Mouse (Mus musculus): ENCODE measurements at regions not wholly inside any gene's neighbourhood (a gene's known extent, or its start where the extent isn't known, plus 50 kb on each side); places are given as distances from the start of the nearest gene placed in this dataset.

- no peak for DNase-seq
Measured at GRCm38 (mm10) chr4:125890510-125890909, 133.8 kb upstream of the Csf3r start.

DNA sequence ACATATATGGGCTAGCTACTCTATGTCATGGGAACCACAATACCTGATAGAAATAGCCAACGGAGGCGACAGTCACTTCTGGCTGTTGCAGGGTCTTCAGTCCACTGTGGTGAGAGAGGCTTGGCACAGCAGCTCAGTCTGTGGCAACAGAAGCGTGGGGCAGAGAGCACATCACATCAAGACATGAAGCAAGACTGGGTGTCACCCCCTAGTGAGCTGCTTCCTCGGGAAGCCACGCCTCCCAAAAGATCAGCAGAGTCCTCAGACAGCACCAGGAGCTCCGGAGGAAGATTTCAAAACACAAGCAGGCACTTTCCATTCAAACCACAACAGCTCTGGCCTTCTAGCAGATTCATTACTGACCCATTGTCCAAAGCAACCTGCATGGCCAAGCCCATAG is 131.2 kb upstream of the Csf3r start:
- DNase-seq: no peak

GRCm38 (mm10) chr4:125897707-125898106 is 126.6 kb upstream of the Csf3r start:
- no peak for DNase-seq

GRCm38 (mm10) chr4:125898631-125899348 is 125.6 kb upstream of the Csf3r start:
- DNase-seq: peak in 1 of 2 experiments; percentile 31

- DNase-seq: no peak
Measured at GRCm38 (mm10) chr4:125901546-125902276, 122.6 kb upstream of the Csf3r start.

DNA sequence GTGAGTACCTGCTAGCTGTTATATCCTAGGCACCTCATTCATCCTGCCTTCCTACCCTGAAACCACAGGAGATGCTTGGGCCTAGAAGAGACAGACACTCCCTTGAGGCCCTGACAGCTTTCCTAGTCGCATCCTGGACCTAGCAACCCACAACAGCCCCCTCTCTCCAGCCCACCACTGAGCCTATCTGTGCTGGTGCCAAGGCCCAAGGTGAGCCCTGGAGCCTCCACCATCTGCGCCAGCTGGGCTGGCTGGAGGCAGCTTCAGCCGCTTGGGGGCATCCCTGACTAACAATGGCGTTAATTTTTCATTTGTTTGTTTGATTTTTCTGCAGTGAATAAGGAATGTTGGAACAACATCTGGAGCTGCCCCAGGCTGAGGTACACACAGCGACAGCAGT is 118.1 kb upstream of the Csf3r start:
- DNase-seq: peak; percentile 29 to 49

DNA sequence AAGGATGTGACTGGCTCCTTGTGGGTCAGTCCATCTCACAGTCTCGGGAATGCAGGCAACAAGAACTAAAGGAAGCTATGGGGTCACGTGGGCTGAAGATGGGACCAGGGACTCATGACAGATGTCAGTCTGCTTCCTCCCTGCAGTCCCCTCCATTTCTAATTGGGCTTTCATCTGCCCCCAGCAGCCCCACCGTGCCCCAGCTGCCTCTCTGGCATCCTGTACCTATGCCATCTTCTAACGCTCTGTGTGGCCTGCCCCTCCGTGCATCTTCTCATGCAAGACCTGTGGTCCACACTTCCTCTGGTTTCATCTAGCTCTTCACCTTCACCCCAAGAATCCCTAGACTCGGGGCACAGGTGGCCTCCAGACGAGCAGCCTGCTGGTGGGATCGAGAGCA is 115.4 kb upstream of the Csf3r start:
- peak; percentile 45 to 58 for DNase-seq

GRCm38 (mm10) chr4:125911541-125912270 is 112.6 kb upstream of the Csf3r start:
- no peak for DNase-seq

DNA sequence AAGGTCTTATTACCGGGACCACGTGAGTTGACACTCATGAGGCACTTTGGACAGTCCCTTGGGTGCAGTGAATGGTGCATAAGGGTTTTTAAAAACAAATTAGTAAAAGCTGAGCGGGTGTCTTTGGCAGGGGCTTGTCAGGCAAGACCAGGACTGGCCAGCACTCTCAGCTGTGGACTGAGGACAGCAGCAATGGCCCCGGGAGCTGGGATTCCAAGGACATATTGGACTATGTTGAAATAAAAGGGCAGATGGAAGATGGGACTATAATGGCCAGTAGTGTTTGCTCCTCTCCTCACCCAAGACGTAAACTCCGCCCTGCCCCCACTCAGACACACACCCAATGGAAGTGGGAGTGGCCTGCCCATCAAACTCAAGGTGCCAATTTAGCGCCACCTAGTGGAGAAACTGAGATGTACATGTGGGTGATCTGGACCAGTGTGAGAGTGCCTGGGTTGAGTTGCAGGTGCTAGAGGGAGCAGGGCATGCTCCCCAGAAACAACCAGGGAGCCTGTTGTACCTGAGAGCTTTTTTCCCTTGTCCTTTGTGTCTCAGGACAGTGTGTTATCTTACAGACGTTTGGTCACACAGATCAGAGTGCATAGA is 111.8 kb upstream of the Csf3r start:
- peak; percentile 73 to 86 for DNase-seq

- peak in 1 of 2 experiments; percentile 30 for DNase-seq
Measured at GRCm38 (mm10) chr4:125915166-125915565, 109.2 kb upstream of the Csf3r start.

DNA sequence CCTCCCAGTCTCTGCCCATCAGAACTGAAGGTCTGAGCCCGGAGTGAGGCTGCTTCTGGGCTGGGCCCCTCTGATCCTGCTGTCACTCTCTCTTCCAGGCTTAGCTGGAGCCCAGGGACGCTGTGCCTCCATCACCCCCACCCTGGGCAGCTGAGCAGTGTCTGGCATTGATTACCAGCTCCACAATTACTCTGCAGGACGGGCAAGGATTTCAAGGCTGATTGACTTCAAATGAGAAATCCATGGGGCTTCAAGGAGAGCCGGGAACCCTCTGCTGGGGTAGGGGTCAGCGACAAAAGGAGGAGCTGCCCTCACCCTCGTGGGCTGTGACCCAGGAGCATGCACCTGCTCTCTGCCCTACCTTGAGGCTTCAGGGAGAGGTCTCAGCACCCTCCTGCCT is 107.1 kb upstream of the Csf3r start:
- DNase-seq: no peak

DNA sequence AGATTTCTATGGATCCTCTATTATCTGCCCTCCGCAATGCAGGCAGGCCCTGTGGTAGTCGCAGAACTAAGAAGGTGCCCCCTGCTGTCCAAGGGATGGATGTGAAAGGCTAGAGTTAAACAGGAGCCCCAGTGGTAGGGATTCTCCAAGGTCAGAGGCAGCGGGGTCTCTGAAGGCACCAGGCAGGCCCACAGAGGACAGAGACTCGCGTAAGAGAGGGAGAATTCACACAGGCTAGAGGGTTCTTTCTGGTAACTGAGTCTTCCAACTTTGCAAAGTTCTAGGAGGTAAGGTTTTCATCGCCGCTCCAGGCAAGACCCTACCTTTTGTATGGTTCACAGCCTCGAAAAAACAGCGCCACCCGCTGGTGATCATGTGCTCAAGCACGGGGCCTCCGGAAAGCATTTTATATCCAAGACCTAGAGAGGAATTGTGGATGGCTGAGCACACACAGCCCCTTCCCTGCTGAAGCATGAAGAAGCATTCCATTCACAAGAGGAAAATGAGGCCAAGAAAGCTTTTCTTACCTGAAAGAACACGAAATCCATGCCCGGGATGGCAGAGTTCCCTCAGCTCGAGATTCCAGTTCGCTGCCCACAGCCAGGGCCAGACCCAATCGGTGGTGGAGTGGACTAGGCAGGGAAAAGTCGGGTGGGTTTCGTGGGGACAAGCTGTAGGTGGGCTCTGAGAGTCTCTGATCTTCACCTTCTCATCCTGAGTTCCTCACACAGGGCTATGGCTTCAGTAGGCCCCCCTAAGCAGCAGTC is 102.6 kb upstream of the Csf3r start:
- DNase-seq: peak; percentile 66 to 80

GRCm38 (mm10) chr4:125922317-125922878 is 102.0 kb upstream of the Csf3r start:
- no peak for DNase-seq

DNA sequence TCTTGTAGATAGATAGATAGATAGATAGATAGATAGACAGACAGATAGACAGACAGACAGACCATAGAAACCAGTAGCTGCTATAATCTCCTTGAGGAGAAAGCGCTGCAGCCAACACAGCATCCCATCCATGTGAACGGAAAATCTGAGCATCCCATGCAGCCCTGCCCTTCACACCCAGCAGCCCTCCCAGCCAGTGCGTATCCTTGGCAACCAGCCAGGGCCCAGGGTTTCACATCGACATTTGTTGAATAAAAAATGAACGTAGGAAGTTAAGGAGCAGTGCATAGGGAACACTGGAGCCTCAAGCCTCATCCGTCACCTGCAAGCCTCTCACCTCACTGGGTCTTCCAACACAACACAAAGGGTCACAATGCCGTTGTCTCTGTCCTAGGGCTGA is 101.1 kb upstream of the Csf3r start:
- DNase-seq: peak in 1 of 2 experiments; percentile 55

DNA sequence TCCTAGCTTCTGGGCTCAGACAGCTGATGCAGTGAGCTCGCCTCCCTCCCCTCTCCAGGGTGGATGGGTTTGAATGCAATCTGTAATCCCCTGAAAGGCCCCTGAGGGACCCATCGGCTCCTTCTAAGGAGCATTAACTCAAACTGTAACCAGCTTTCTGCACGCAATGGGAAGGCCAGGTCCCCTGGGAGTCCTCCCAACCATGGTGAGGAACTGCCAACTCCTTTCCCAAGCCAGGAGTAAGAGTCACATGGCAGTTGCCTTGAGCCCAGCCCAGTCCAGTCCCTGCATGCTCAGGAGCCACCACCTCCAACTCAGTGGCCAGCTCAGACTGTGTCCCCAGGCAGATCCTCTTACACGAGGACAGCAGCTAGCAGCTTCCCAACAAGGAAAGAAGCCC is 96.2 kb upstream of the Csf3r start:
- no peak for DNase-seq

DNA sequence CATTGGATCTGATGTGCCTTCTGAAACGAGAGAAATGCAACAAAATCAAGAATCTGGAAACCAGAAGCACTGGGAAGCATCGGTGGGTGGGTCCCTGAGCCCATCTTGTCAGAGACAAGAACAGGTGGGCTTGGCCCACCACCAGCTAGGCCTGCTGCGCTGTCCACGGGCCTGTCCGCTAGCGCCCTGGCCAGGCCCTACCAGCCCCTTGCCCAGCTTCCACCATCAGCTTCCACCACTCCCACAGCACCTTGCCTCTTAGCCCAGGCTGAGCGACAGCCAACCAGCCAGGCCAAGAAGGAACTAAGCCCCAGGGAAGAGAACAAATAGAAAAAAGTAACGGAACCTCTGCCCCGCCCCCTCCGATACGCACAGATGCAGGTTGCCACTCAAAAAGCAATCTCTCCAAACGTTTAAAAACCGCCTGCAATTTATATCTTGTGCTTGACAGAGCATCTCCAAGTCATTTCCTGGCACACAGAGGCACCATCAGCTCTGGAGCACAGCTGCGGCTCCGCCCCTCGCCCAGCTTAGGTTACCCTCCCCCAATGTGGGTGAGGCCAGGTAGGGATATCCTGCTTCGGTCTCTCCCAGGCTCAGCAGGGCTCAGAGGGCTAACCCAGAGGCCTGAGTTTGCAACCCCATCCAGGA is 95.1 kb upstream of the Csf3r start:
- DNase-seq: no peak

DNA sequence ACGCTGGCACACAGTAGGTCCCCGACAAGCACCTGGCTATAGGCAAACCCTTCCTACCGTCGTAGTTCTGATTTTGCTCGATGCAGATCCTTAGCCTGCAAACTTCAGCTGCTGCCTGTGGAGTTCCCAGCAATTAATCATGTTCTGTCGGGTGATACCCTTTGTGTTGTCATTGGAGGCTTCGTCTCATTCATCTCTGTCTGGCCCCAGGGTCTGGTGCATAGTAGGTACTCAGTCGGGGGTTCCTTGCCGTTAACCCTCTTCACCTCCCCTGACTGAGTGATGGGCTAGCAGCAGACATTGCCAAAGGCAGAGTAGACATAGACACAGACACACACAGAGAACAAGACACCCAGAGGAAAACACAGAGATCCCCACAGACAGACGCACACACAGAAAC is 93.6 kb upstream of the Csf3r start:
- DNase-seq: no peak

DNA sequence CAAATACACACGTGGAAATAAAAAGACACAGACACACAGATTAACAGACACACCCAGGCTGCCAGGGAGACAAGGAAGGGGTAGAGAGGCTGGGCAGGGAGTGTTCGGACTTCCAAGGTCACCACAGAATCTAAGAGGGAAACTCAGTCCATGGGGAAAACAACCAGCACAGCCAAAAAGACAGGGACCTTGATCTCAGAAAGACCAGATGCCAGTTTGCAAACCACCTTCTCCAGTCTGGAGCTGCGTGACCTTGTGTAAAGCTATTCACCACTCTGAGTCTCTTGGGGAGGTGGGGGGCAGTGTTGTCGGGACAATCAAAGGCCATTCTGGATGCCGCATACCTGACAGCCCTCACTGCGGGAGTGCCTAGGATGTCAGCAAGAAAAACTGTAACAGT is 93.0 kb upstream of the Csf3r start:
- DNase-seq: no peak

GRCm38 (mm10) chr4:125932036-125932756 is 92.2 kb upstream of the Csf3r start:
- DNase-seq: peak; percentile 42 to 60

DNA sequence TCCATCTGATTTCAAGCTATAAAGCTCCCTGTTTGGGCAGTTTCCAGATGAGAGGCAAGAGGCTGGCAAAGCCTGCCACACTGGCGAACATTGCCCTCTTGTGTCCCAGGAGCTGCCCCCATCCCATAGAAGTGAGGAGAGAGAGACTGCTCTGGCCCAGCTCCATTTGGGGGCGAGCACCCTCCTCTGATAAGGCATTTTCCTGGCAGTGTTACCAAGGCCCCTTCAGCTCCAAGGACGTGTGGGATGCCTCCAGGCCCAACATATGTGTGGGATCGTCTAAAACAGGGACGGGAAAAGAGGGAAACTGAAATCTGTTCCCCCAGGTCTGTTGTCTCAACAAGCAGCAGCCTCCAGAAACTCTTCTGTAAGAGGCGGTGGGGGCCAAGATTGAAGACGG is 88.0 kb upstream of the Csf3r start:
- DNase-seq: no peak

DNA sequence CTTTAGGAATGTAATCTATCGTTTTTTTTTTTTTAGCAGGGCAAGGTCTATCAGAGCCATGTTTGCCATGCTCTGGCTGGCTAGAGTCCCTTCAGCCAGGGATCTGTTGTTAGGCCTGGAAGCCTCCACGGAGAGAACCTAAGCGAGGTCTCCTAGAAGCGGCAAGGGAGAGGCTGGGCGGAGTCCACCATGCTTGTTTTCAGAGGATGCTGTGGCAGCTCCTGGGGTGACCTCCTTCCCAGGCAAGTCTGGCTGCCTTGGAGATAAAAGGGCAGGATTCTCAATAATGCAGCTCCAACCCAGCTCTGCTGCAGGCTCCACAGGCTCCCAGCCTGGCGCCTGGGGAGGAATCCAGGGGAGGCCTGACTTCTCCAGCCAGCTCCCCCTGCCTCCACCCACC is 86.2 kb upstream of the Csf3r start:
- no peak for DNase-seq
